Mouse (Mus musculus) erythroblast, adult 5-6 weeks (primary cell): ENCODE results near the gene Etl4. TPM values are rescaled to one million over a fixed set of nuclear protein-coding genes. Genes with fewer than 3 reads are reported as not detected.

Experiments
- ATAC-seq: replicated peaks from 2 replicates; pipeline ENCODE4 v1.8.0; 2016; ENCODE audit warnings: moderate number of reproducible peaks, mild to moderate bottlenecking, moderate TSS enrichment, inconsistent platforms; ENCODE audit not compliant: poor library complexity, low FRiP score, severe bottlenecking
- total RNA-seq, 2 experiments: library from RNA; stranded (forward) in 1 of 2; stranded (reverse) in 1 of 2; fragments of 150-400 nt in 1 of 2; fragments of 200-764, 138-1000 nt in 1 of 2; gene quantifications; 2 replicates each; pipeline versions ENCODE4 v1.2.3 to v1.2.4; 2015 to 2017; ENCODE audit warnings: low replicate concordance in 2 of 2

Gene Etl4
- total RNA-seq, 2 experiments from 2014 or later = 0.34 TPM; not detected in 1

- no peak for ATAC-seq
Observed at GRCm38 (mm10) chr2:20508724-20509052, 599.1 kb downstream of the Etl4 start.

GRCm38 (mm10) chr2:20510061-20510460 lies 600.5 kb downstream of the Etl4 start:
- ATAC-seq = no peak

GRCm38 (mm10) chr2:20516270-20516865 lies 606.8 kb downstream of the Etl4 start:
- no peak for ATAC-seq

GRCm38 (mm10) chr2:20517853-20518252 lies 608.3 kb downstream of the Etl4 start:
- no peak for ATAC-seq

GRCm38 (mm10) chr2:20518506-20518905 lies 608.9 kb downstream of the Etl4 start:
- no peak for ATAC-seq

GRCm38 (mm10) chr2:20519447-20520098 lies 610.0 kb downstream of the Etl4 start:
- ATAC-seq = no peak

GRCm38 (mm10) chr2:20520099-20520475 lies 610.5 kb downstream of the Etl4 start:
- no peak for ATAC-seq

- ATAC-seq = no peak
Observed at GRCm38 (mm10) chr2:20520636-20521595, 611.3 kb downstream of the Etl4 start.

- no peak for ATAC-seq
Observed at GRCm38 (mm10) chr2:20521686-20522285, 612.2 kb downstream of the Etl4 start.

GRCm38 (mm10) chr2:20523636-20524035 lies 614.1 kb downstream of the Etl4 start:
- ATAC-seq = no peak

GRCm38 (mm10) chr2:20525879-20526593 lies 616.5 kb downstream of the Etl4 start:
- ATAC-seq = no peak

- ATAC-seq = no peak
Observed at GRCm38 (mm10) chr2:20526856-20527255, 617.3 kb downstream of the Etl4 start.

- no peak for ATAC-seq
Observed at GRCm38 (mm10) chr2:20532623-20533022, 623.0 kb downstream of the Etl4 start.

GRCm38 (mm10) chr2:20537785-20538184 lies 628.2 kb downstream of the Etl4 start:
- ATAC-seq = no peak

GRCm38 (mm10) chr2:20538871-20539270 lies 629.3 kb downstream of the Etl4 start:
- no peak for ATAC-seq

GRCm38 (mm10) chr2:20541261-20541660 lies 631.7 kb downstream of the Etl4 start:
- ATAC-seq = no peak

GRCm38 (mm10) chr2:20542286-20542685 lies 632.7 kb downstream of the Etl4 start:
- ATAC-seq = no peak

GRCm38 (mm10) chr2:20545624-20546023 lies 636.0 kb downstream of the Etl4 start:
- no peak for ATAC-seq

GRCm38 (mm10) chr2:20546496-20547348 lies 637.1 kb downstream of the Etl4 start:
- no peak for ATAC-seq
